Mouse (Mus musculus): ENCODE measurements around the gene Blvrb.
A peak's percentile ranks its signal among the peaks of the same experiment; 100 is the strongest.

Gene Blvrb

GRCm38 (mm10) chr7:27433794-27434193 lies 14.0 kb upstream of the Blvrb start:
- no peak for DNase-seq (ENCODE audit: low read depth, low spot score)
- no peaks in the 10 kb centered on the region for H3K27me3 ChIP-seq (ENCODE audit: control insufficient read depth, insufficient read depth, low read length, poor library complexity, severe bottlenecking)
- H3K36me3 ChIP-seq (ENCODE audit: control insufficient read depth, insufficient read depth, low read length, poor library complexity, severe bottlenecking): no peaks in the 10 kb centered on the region

DNA sequence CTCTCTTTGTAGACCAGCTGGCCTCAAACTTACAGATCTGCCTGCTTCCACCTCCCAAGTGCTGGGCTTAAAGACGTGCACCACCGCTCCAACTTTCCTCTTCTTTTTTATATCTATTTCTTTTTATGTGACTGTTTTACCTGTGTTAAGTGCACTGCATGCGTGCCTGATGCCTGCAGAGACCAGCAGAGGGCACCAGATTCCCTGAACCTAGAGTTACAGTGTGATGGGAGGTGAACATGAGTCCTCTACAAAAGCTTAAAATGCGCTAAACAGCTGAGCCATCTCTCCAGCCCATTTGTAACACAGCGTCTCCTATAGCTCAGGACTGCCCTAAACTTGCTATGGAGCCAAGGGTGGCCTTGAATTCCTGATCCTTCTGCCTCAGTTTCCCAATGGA lies 10.2 kb upstream of the Blvrb start:
- Histone ChIP-seq H3K36me3 (ENCODE audit: control insufficient read depth, insufficient read depth, low read length, poor library complexity, severe bottlenecking) (no peaks in the 10 kb centered on the region), H3K27me3 (ENCODE audit: control insufficient read depth, insufficient read depth, low read length, poor library complexity, severe bottlenecking) (no peaks in the 10 kb centered on the region; the same call in 1 of the 2 replicates)
- peak; percentile 83 for DNase-seq (ENCODE audit: low read depth, low spot score)

DNA sequence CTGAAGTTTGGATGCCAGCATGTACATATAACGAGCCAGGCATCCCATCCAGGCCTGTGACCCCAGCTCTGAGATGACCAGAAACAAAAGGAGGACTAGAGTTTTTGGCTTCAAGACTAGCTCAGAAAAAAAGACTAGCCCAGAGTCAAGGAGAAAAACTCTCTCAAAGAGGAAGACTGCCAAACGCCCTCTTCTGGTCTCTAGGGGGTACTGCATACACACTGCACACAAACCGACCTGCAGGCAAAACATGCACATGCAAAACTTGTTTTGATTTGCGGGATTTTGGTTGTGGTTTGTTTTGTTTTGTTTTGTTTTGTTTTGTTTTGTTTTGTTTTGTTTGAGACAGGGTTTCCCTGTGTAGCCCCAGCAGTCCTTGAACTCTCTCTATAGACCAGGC lies 7.8 kb upstream of the Blvrb start:
- peak; percentile 29 for DNase-seq (ENCODE audit: low read depth, low spot score)
- Histone ChIP-seq H3K36me3 (ENCODE audit: control insufficient read depth, insufficient read depth, low read length, poor library complexity, severe bottlenecking) (no peaks in the 10 kb centered on the region), H3K27me3 (ENCODE audit: control insufficient read depth, insufficient read depth, low read length, poor library complexity, severe bottlenecking) (no peaks in the 10 kb centered on the region; the same call in 1 of the 2 replicates)

DNA sequence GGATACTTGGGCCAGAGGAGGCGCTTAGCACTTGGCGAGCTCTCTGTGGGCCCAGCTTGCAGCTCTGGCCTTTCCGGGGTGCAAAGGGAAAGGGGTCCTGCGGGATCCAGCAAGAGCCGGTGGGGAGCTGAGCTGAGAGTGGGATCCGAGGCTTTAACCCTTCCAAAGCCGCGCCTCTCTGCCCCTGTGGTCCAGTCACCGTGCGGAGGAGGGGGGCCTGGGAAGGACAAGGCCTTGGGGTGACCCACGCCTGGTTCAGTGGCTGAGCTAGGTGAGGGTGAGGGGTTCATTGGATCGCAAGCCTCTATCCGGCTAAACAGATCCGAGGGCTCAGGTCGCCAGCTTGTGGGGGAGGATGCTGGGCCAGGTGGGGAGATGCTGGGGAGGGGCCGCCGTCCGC lies 1.7 kb upstream of the Blvrb start:
- Histone ChIP-seq H3K36me3 (ENCODE audit: control insufficient read depth, insufficient read depth, low read length, poor library complexity, severe bottlenecking) (no peaks in the 10 kb centered on the region), H3K27me3 (ENCODE audit: control insufficient read depth, insufficient read depth, low read length, poor library complexity, severe bottlenecking) (no peaks in the 10 kb centered on the region; the same call in 1 of the 2 replicates)
- DNase-seq (ENCODE audit: low read depth, low spot score): no peak

- H3K36me3 ChIP-seq (ENCODE audit: control insufficient read depth, insufficient read depth, low read length, poor library complexity, severe bottlenecking): no peaks in the 10 kb centered on the region
- DNase-seq (ENCODE audit: low read depth, low spot score): peak; percentile 61
- H3K27me3 ChIP-seq (ENCODE audit: control insufficient read depth, insufficient read depth, low read length, poor library complexity, severe bottlenecking): no peaks in the 10 kb centered on the region
These were observed 1.0 kb upstream of the Blvrb start for GRCm38 (mm10) chr7:27446521-27447418.

- DNase-seq (ENCODE audit: low read depth, low spot score): no peak
- H3K27me3 ChIP-seq (ENCODE audit: control insufficient read depth, insufficient read depth, low read length, poor library complexity, severe bottlenecking): no peaks in the 10 kb centered on the region
These were observed 836 bp downstream of the Blvrb start for GRCm38 (mm10) chr7:27448421-27449206.

DNA sequence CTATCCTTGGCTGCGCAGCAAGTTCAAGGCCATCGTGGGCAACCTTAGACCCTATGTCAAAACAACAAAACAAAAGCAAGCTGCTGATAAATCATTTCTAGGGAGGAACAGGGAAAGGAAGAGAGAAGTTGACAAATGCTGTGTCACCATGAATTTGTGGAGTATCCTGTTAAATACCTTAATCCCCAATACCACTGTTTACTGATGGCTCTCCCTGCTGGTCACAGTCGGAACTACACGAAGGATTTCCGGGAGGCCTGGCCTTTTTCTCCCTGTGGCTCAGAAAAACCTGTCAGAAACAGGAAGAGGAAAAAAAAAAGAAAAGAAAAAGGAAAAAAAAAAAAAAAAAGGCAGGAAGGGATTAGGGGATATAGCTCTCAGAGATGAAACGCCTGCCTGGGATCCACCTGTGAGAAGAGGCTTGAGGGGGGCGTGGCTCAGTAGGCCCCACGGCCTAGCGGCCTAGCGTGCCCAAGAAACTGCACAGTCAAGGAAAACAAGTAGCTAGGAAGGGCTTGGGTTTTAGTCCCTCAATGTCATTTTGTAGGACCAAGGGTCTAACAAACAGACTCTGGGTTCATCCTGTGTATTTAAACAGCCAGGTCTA lies 1.6 kb downstream of the Blvrb start:
- peak; percentile 54 for DNase-seq (ENCODE audit: low read depth, low spot score)
- Histone ChIP-seq H3K27me3 (ENCODE audit: control insufficient read depth, insufficient read depth, low read length, poor library complexity, severe bottlenecking) (no peaks in the 10 kb centered on the region), H3K36me3 (ENCODE audit: control insufficient read depth, insufficient read depth, low read length, poor library complexity, severe bottlenecking) (no peaks in the 10 kb centered on the region)

More at GRCm38 (mm10) chr7:27448421-27449206, 836 bp downstream of the Blvrb start:
- H3K36me3 ChIP-seq (ENCODE audit: control insufficient read depth, insufficient read depth, low read length, poor library complexity, severe bottlenecking): no peaks in the 10 kb centered on the region

DNA sequence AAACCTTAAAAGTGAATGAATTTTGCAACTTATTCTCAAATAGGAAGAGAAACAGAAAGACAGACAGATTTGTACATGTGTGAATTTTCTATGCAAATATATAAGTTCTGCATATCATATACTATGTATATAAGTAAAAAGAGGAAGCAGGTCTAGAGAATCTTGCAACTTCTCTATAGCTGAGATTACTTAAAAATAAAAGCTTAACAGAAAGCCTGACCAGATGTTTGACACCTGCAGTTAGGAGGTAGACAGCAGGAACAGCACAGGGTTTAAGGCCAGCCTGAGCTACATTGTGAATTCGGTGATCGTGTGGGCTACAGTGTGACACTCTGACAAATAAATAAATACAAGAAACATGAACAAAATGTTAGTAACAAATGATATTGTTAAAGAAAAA lies 3.6 kb downstream of the Blvrb start:
- peak; percentile 76 for DNase-seq (ENCODE audit: low read depth, low spot score)
- Histone ChIP-seq H3K27me3 (ENCODE audit: control insufficient read depth, insufficient read depth, low read length, poor library complexity, severe bottlenecking) (no peaks in the 10 kb centered on the region), H3K36me3 (ENCODE audit: control insufficient read depth, insufficient read depth, low read length, poor library complexity, severe bottlenecking) (no peaks in the 10 kb centered on the region)

DNA sequence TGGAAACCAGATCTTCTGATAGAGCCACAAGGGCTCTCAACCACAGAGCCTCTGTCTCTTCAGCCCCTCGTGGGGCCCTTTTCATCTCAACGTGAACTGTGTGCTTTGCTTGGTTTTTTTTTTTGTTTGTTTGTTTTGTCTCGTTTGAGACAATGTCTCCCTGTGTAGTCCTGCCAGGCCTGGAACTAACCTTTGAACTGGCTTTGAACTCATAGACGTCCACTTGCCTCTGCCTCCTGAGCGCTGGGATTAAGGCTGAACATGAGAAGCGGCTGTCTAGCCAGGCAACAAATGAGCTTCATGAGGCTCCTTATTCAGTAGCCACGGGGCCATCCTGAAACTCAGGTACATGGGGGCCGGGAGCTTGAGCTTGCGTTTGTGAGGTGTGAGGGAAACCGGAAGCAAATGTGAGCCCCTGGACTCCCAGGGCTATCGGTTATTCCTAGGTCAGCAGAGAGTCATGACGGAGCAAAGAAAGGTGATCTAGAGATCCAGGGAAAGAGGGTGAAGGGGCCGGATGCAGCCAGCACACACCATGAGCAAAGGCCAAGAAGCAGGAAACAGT lies 4.5 kb downstream of the Blvrb start:
- Histone ChIP-seq H3K36me3 (ENCODE audit: control insufficient read depth, insufficient read depth, low read length, poor library complexity, severe bottlenecking) (no peaks in the 10 kb centered on the region), H3K27me3 (ENCODE audit: control insufficient read depth, insufficient read depth, low read length, poor library complexity, severe bottlenecking) (no peaks in the 10 kb centered on the region)
- no peak for DNase-seq (ENCODE audit: low read depth, low spot score)

- Histone ChIP-seq H3K27me3 (ENCODE audit: control insufficient read depth, insufficient read depth, low read length, poor library complexity, severe bottlenecking) (no peaks in the 10 kb centered on the region), H3K36me3 (ENCODE audit: control insufficient read depth, insufficient read depth, low read length, poor library complexity, severe bottlenecking) (peaks cover 4% of the 10 kb centered on the region; the same call in 1 of the 2 replicates)
- peak; percentile 77 for DNase-seq (ENCODE audit: low read depth, low spot score)
These were observed 6.8 kb downstream of the Blvrb start for GRCm38 (mm10) chr7:27454461-27455121.

- no peak for DNase-seq (ENCODE audit: low read depth, low spot score)
- H3K27me3 ChIP-seq (ENCODE audit: control insufficient read depth, insufficient read depth, low read length, poor library complexity, severe bottlenecking): no peaks in the 10 kb centered on the region
- H3K36me3 ChIP-seq (ENCODE audit: control insufficient read depth, insufficient read depth, low read length, poor library complexity, severe bottlenecking): peaks cover 4% of the 10 kb centered on the region; the same call in 1 of the 2 replicates
These were observed 7.5 kb downstream of the Blvrb start for GRCm38 (mm10) chr7:27455273-27455672.

GRCm38 (mm10) chr7:27458614-27459013 lies 10.8 kb downstream of the Blvrb start:
- Histone ChIP-seq H3K27me3 (ENCODE audit: control insufficient read depth, insufficient read depth, low read length, poor library complexity, severe bottlenecking) (no peaks in the 10 kb centered on the region), H3K36me3 (ENCODE audit: control insufficient read depth, insufficient read depth, low read length, poor library complexity, severe bottlenecking) (peaks cover 4% of the 10 kb centered on the region; the same call in 1 of the 2 replicates)
- no peak for DNase-seq (ENCODE audit: low read depth, low spot score)

DNA sequence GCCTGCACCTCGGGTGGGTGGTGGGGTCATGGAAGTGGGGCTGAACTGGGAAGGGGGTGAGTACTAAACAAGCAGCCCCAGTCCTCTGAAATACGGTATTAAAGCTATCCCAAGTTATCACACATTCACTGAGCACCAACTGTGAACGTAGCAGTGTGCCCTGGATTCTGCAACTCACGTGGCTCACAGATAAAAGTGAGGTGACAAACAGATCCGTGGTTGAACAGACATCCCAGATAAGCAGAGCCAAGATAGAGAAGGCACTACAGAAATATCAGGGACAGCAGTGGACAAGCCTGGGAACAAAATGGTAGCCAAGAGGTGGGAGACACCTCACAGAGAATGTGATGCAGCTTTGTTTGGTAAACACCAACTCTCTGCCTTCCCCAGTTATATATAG lies 11.9 kb downstream of the Blvrb start:
- Histone ChIP-seq H3K27me3 (ENCODE audit: control insufficient read depth, insufficient read depth, low read length, poor library complexity, severe bottlenecking) (no peaks in the 10 kb centered on the region), H3K36me3 (ENCODE audit: control insufficient read depth, insufficient read depth, low read length, poor library complexity, severe bottlenecking) (peaks cover 4% of the 10 kb centered on the region; the same call in 1 of the 2 replicates)
- no peak for DNase-seq (ENCODE audit: low read depth, low spot score)

- DNase-seq (ENCODE audit: low read depth, low spot score): no peak
- H3K27me3 ChIP-seq (ENCODE audit: control insufficient read depth, insufficient read depth, low read length, poor library complexity, severe bottlenecking): no peaks in the 10 kb centered on the region
- H3K36me3 ChIP-seq (ENCODE audit: control insufficient read depth, insufficient read depth, low read length, poor library complexity, severe bottlenecking): peaks cover 4% of the 10 kb centered on the region; the same call in 1 of the 2 replicates
These were observed 12.7 kb downstream of the Blvrb start for GRCm38 (mm10) chr7:27460477-27460876.
